Mouse (Mus musculus): ENCODE measurements around the gene Grid2. TPM values are rescaled to one million over a fixed set of nuclear protein-coding genes. Genes with fewer than 3 reads are reported as not detected.

The Grid2 gene
- polyA plus RNA-seq, 1 experiment from 2014 or later: 0.31 TPM

DNA sequence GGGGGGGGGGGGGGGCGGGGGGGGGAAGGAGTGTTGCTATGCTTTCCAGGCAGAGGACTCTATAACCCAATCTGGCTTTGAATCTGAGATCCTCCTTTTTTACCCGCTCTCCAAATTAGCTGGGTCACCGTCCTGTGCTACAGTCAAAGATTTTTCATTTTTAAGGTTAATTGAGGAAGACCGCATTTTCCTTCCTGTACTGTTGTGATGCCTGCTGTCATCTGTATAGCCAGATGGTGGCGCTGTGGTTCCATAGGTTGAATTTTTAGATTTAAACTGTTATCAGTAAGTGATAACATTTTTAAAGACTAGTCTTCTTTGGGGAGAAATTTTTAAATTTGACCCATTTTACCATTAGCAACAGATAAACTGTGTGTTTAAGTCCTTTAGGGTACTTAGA is 1429.3 kb downstream of the Grid2 start:
- Histone ChIP-seq H3K4me1 (ENCODE audit: control insufficient read depth, insufficient read depth, low read length) (no peaks in the 10 kb centered on the region), H3K36me3 (replicated peaks; ENCODE audit: control insufficient read depth, insufficient read depth, low read depth, low read length) (no peaks in the 10 kb centered on the region), H3K9me3 (replicated peaks; ENCODE audit: control insufficient read depth, low read length) (no peaks in the 10 kb centered on the region), H3K27ac (replicated peaks; ENCODE audit: low read depth, low read length) (no peak overlapping the region), H3K27me3 (ENCODE audit: control insufficient read depth, insufficient read depth, low read length) (no peaks in the 10 kb centered on the region), H3K4me2 (ENCODE audit: low read depth, low read length) (no peak overlapping the region), H3K9ac (replicated peaks; ENCODE audit: low read length) (no peak overlapping the region), H3K4me3 (ENCODE audit: low read depth, low read length) (no peak overlapping the region)
- 3% methylated on average over 5 of the region's 5 CpGs for WGBS
- ATAC-seq (replicated peaks; ENCODE audit: insufficient number of reproducible peaks, low FRiP score, low TSS enrichment, low read depth) (0 out of 2 replicates have a peak, but pooled peaks have one; percentile 36), DNase-seq (ENCODE audit: low spot score) (peak; percentile 71)

DNA sequence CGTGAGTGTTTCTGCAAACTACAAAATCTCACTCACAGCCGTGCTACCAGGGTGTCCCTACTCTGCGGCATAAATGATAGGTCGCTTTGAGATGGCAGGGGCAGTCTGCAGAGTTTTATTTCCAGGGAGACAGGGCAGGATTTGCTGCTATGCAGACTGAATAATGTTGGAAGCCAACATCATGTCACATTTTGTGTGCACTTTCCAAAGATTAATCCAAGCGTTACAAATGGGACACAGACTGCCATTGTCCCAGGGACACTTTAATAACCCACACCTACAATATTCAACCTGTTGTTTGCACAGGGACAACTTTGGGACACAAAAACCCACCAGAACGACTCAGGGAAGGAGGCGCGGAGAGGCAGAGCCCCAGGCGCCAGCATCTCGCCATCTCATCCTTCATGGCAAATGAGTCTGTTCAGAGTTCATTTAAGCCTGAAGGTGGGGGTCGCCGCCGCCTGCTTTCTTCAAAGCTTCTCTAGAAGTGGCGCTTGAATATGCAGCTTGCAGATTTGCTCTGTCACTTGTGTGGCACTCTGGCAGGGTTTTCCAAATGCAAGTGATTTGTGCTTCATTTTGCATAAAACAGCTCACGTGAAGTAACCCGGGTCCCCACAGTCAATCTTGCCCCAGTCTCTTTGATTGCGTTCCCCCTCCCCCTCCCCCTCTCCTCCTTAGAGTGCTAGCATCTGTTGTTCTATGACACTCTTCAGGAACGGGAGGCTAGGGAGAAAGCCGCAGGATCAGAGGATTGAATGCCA is 1432.7 kb downstream of the Grid2 start:
- ATAC-seq (replicated peaks; ENCODE audit: insufficient number of reproducible peaks, low FRiP score, low TSS enrichment, low read depth): no peak
- H3K36me3 ChIP-seq (replicated peaks; ENCODE audit: control insufficient read depth, insufficient read depth, low read depth, low read length): no peaks in the 10 kb centered on the region
- H3K4me3 ChIP-seq (ENCODE audit: low read depth, low read length): no peak overlapping the region
- no peaks in the 10 kb centered on the region for H3K9me3 ChIP-seq (replicated peaks; ENCODE audit: control insufficient read depth, low read length)
- H3K4me1 ChIP-seq (ENCODE audit: control insufficient read depth, insufficient read depth, low read length): no peaks in the 10 kb centered on the region
- H3K27me3 ChIP-seq (ENCODE audit: control insufficient read depth, insufficient read depth, low read length): no peaks in the 10 kb centered on the region
- peak; percentile 45 for DNase-seq (ENCODE audit: low spot score)
- H3K9ac ChIP-seq (replicated peaks; ENCODE audit: low read length): no peak overlapping the region
- no peak overlapping the region for H3K27ac ChIP-seq (replicated peaks; ENCODE audit: low read depth, low read length)
- 8% methylated on average over 19 of the region's 19 CpGs for WGBS
- H3K4me2 ChIP-seq (ENCODE audit: low read depth, low read length): peak overlapping the region; percentile 23; the same call in 1 of the 2 replicates

DNA sequence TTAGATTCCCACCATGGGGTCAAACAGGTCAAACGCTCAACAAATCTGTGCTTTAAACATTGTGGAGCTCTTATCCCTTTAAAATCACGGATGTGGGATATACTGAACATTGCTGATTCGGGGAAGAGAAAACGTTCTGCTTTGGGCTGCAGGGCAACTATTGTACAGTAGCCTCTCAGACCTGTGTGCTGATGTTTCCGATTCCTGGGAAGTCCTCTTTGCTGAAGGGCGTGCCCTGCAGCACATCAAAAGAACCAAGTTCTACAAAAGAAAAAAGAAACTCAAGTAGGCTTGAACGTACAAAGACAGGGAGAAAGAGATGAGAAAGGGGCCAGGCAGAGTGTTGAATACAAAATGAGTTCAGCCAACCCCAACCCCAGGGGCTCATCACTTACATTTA is 1439.0 kb downstream of the Grid2 start:
- H3K36me3 ChIP-seq (replicated peaks; ENCODE audit: control insufficient read depth, insufficient read depth, low read depth, low read length): no peaks in the 10 kb centered on the region
- no peaks in the 10 kb centered on the region for H3K9me3 ChIP-seq (replicated peaks; ENCODE audit: control insufficient read depth, low read length)
- H3K27ac ChIP-seq (replicated peaks; ENCODE audit: low read depth, low read length): no peak overlapping the region
- H3K9ac ChIP-seq (replicated peaks; ENCODE audit: low read length): no peak overlapping the region
- no peak overlapping the region for H3K4me2 ChIP-seq (ENCODE audit: low read depth, low read length)
- ATAC-seq (replicated peaks; ENCODE audit: insufficient number of reproducible peaks, low FRiP score, low TSS enrichment, low read depth): no peak
- 36% methylated on average over 7 of the region's 7 CpGs for WGBS
- no peaks in the 10 kb centered on the region for H3K27me3 ChIP-seq (ENCODE audit: control insufficient read depth, insufficient read depth, low read length)
- no peak overlapping the region for H3K4me3 ChIP-seq (ENCODE audit: low read depth, low read length)
- H3K4me1 ChIP-seq (ENCODE audit: control insufficient read depth, insufficient read depth, low read length): no peaks in the 10 kb centered on the region
- DNase-seq (ENCODE audit: low spot score): no peak

DNA sequence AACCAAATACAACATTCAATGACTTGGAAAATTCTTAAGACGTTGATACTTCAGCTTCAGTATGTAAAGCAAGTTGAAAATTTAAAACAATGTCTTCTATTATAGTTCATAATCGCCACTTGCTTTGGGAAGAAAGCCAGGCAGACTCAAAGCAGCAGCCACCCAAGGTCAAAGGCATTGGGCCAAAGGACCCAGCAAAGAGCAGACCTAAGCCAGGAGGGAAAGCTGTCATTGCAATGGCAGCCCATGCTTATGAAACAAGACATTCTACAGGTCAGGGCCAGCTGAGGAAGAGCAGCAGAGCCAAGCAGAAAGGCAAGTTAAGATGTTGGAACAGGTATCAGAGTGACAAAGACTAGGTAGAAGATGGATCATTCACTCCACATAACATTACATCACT is 1448.0 kb downstream of the Grid2 start:
- Histone ChIP-seq H3K9me3 (replicated peaks; ENCODE audit: control insufficient read depth, low read length) (no peaks in the 10 kb centered on the region), H3K36me3 (replicated peaks; ENCODE audit: control insufficient read depth, insufficient read depth, low read depth, low read length) (no peaks in the 10 kb centered on the region), H3K4me2 (ENCODE audit: low read depth, low read length) (no peak overlapping the region), H3K27me3 (ENCODE audit: control insufficient read depth, insufficient read depth, low read length) (no peaks in the 10 kb centered on the region), H3K9ac (replicated peaks; ENCODE audit: low read length) (no peak overlapping the region), H3K4me1 (ENCODE audit: control insufficient read depth, insufficient read depth, low read length) (no peaks in the 10 kb centered on the region), H3K4me3 (ENCODE audit: low read depth, low read length) (no peak overlapping the region), H3K27ac (replicated peaks; ENCODE audit: low read depth, low read length) (no peak overlapping the region)
- no peak for ATAC-seq (replicated peaks; ENCODE audit: insufficient number of reproducible peaks, low FRiP score, low TSS enrichment, low read depth)
- WGBS: 80% methylated on average over 2 of the region's 2 CpGs
- no peak for DNase-seq (ENCODE audit: low spot score)

DNA sequence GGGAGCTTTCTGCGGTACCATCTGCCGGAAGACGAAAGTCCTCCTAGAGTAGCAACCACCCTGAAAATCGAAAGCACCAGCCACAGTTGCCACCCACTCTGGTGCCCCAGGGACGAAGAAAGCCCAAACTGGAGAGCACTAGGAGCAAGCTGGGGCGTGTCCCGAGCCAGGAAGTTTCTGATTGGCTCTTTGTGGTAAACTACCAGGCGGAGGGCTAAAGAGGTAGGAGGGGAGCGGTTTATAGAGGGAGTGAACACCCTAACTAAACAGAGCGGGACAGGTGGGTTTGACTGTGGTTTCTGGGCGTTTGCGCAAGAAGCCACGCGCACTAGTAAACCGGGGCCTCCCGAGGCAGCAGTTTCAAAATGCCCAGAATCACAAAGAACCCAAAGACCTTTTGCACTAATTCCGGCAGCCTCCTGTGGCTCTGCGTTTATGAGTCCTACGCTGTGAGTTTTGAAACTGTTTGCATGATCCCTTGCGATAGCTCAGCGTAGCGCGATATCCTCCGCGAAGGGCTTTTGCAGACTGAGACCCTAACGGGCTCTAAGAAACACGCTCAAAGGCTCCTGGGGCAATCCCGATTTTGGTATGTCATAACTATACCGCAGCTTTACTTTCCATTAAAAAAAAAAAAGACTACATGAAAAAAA is 1472.2 kb downstream of the Grid2 start:
- peak overlapping the region; percentile 67 for H3K4me2 ChIP-seq (ENCODE audit: low read depth, low read length)
- H3K27ac ChIP-seq (replicated peaks; ENCODE audit: low read depth, low read length): no peak overlapping the region
- H3K9ac ChIP-seq (replicated peaks; ENCODE audit: low read length): no peak overlapping the region
- DNase-seq (ENCODE audit: low spot score) (peak; percentile 38), ATAC-seq (replicated peaks; ENCODE audit: insufficient number of reproducible peaks, low FRiP score, low TSS enrichment, low read depth) (peak; percentile 9; the same call in 1 of the 2 replicates)
- H3K36me3 ChIP-seq (replicated peaks; ENCODE audit: control insufficient read depth, insufficient read depth, low read depth, low read length): no peaks in the 10 kb centered on the region
- H3K4me3 ChIP-seq (ENCODE audit: low read depth, low read length): peak overlapping the region; percentile 31
- peaks cover 46% of the 10 kb centered on the region for H3K27me3 ChIP-seq (ENCODE audit: control insufficient read depth, insufficient read depth, low read length)
- WGBS: 1% methylated on average over 29 of the region's 29 CpGs
- peaks cover 10% of the 10 kb centered on the region for H3K4me1 ChIP-seq (ENCODE audit: control insufficient read depth, insufficient read depth, low read length)
- no peaks in the 10 kb centered on the region for H3K9me3 ChIP-seq (replicated peaks; ENCODE audit: control insufficient read depth, low read length)

DNA sequence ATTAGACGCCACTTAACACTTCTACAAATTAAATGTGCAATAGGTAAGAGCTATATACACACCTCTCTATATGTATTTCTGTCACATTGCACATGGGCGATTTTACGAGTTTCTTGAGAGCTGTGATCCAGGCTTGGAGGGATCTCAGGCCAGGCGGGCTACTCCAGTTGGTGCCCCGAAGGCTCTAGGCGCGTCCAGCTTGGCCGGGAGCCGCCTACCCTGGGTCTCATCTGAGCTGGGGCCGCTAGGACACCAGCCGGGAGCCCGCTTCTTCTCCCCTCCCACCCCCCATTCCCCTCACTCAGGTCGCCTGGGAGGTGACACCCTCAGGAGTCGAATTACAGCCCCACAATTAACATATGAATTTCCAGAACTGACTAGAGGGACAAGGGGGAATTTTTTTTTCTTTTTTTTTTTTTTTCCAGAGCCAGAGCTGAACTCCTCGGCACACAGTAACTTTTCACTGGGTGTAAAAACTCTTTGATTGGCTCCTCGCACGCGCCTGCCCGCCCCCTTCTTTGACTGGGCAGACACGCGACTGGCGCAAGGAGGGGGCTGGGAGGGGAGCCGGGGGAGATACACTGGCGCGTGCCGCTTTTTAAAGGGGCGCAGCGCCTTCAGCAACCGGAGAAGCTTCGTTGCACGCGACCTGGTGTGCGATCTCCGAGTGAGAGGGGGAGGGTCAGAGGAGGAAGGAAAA is 1473.0 kb downstream of the Grid2 start, which contains the start of gene Atoh1:
Gene Atoh1 (plus strand): TSS at position 627 of the 700 bp plus-strand sequence.
- no peaks in the 10 kb centered on the region for H3K9me3 ChIP-seq (replicated peaks; ENCODE audit: control insufficient read depth, low read length)
- WGBS: under 1% methylated on average over 34 of the region's 34 CpGs
- ATAC-seq (replicated peaks; ENCODE audit: insufficient number of reproducible peaks, low FRiP score, low TSS enrichment, low read depth): peak; percentile 79
- H3K36me3 ChIP-seq (replicated peaks; ENCODE audit: control insufficient read depth, insufficient read depth, low read depth, low read length): no peaks in the 10 kb centered on the region
- DNase-seq (ENCODE audit: low spot score): peak; percentile 76
- H3K4me2 ChIP-seq (ENCODE audit: low read depth, low read length): peak within 1 kb of the TSS; percentile 67
- H3K9ac ChIP-seq (replicated peaks; ENCODE audit: low read length): 0 out of 2 replicates have a peak within 1 kb of the TSS, but pooled peaks have one; percentile 6
- peak within 1 kb of the TSS; percentile 31 for H3K4me3 ChIP-seq (ENCODE audit: low read depth, low read length)
- H3K27me3 ChIP-seq (ENCODE audit: control insufficient read depth, insufficient read depth, low read length): peaks cover 50% of the 10 kb centered on the region
- H3K4me1 ChIP-seq (ENCODE audit: control insufficient read depth, insufficient read depth, low read length): peaks cover 10% of the 10 kb centered on the region
- no peak within 1 kb of the TSS for H3K27ac ChIP-seq (replicated peaks; ENCODE audit: low read depth, low read length)

DNA sequence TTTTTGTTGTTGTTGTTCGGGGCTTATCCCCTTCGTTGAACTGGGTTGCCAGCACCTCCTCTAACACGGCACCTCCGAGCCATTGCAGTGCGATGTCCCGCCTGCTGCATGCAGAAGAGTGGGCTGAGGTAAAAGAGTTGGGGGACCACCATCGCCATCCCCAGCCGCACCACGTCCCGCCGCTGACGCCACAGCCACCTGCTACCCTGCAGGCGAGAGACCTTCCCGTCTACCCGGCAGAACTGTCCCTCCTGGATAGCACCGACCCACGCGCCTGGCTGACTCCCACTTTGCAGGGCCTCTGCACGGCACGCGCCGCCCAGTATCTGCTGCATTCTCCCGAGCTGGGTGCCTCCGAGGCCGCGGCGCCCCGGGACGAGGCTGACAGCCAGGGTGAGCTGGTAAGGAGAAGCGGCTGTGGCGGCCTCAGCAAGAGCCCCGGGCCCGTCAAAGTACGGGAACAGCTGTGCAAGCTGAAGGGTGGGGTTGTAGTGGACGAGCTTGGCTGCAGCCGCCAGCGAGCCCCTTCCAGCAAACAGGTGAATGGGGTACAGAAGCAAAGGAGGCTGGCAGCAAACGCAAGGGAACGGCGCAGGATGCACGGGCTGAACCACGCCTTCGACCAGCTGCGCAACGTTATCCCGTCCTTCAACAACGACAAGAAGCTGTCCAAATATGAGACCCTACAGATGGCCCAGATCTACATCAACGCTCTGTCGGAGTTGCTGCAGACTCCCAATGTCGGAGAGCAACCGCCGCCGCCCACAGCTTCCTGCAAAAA is 1473.7 kb downstream of the Grid2 start:
- peak overlapping the region; percentile 67 for H3K4me2 ChIP-seq (ENCODE audit: low read depth, low read length)
- no peaks in the 10 kb centered on the region for H3K36me3 ChIP-seq (replicated peaks; ENCODE audit: control insufficient read depth, insufficient read depth, low read depth, low read length)
- peak overlapping the region; percentile 31 for H3K4me3 ChIP-seq (ENCODE audit: low read depth, low read length)
- H3K9ac ChIP-seq (replicated peaks; ENCODE audit: low read length): 0 out of 2 replicates have a peak overlapping the region, but pooled peaks have one; percentile 6
- H3K4me1 ChIP-seq (ENCODE audit: control insufficient read depth, insufficient read depth, low read length): peaks cover 10% of the 10 kb centered on the region
- peaks cover 57% of the 10 kb centered on the region for H3K27me3 ChIP-seq (ENCODE audit: control insufficient read depth, insufficient read depth, low read length)
- DNase-seq (ENCODE audit: low spot score) (peak; percentile 25), ATAC-seq (replicated peaks; ENCODE audit: insufficient number of reproducible peaks, low FRiP score, low TSS enrichment, low read depth) (peak; percentile 64)
- no peak overlapping the region for H3K27ac ChIP-seq (replicated peaks; ENCODE audit: low read depth, low read length)
- H3K9me3 ChIP-seq (replicated peaks; ENCODE audit: control insufficient read depth, low read length): no peaks in the 10 kb centered on the region
- under 1% methylated on average over 53 of the region's 53 CpGs for WGBS
